Mouse (Mus musculus): ENCODE results near the gene Wdr20rt. TPM values are rescaled to one million over a fixed set of nuclear protein-coding genes. Genes with fewer than 3 reads are reported as not detected.
"Not testable (repeated sequence)": the region's sequence is repeated elsewhere in the genome, so short reads cannot be mapped to it uniquely, and the experiment has no call there.

Wdr20rt gene
- polyA plus RNA-seq, 1 experiment from 2014 or later = not detected

DNA sequence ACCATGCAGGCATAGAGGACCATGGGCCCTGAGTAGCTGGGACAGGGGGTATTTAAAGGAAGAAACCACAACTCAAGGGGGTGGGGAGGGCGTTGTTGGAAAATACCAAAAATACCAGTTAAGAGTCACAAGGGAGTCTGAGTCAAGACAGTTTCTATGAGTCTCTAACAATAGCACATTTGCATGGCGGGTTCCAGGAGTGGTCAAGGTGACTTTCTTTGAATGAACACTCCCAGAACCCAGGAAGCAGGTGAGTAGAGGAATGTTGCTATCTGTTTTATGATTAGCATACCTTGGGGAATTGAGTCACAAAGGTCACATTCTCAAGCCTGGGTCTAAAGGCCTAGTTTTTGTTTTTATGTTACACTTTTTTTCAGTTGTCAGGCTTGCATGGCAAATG lies 7.5 kb downstream of the Wdr20rt start:
- ATAC-seq (ENCODE audit: low FRiP score); H3K9me3 ChIP-seq (ENCODE audit: control insufficient read depth, low read length); H3K9ac ChIP-seq (ENCODE audit: low read length); H3K4me1 ChIP-seq (ENCODE audit: control insufficient read depth, insufficient read depth, low read length); H3K36me3 ChIP-seq (ENCODE audit: control insufficient read depth, insufficient read depth, low read length); H3K4me3 ChIP-seq (ENCODE audit: low read depth, low read length); H3K4me2 ChIP-seq; DNase-seq (ENCODE audit: low spot score, missing footprints); H3K27ac ChIP-seq (ENCODE audit: low read depth, low read length); H3K27me3 ChIP-seq (ENCODE audit: control insufficient read depth, insufficient read depth, low read length): not testable (repeated sequence)
- WGBS = 93% methylated on average over 2 of the region's 2 CpGs

GRCm38 (mm10) chr12:65250116-65250738 lies 24.9 kb downstream of the Wdr20rt start:
- no peak for ATAC-seq (ENCODE audit: low FRiP score)
- H3K27ac ChIP-seq (ENCODE audit: low read depth, low read length) = no peak overlapping the region
- H3K36me3 ChIP-seq (ENCODE audit: control insufficient read depth, insufficient read depth, low read length) = no peaks in the 10 kb centered on the region

DNA sequence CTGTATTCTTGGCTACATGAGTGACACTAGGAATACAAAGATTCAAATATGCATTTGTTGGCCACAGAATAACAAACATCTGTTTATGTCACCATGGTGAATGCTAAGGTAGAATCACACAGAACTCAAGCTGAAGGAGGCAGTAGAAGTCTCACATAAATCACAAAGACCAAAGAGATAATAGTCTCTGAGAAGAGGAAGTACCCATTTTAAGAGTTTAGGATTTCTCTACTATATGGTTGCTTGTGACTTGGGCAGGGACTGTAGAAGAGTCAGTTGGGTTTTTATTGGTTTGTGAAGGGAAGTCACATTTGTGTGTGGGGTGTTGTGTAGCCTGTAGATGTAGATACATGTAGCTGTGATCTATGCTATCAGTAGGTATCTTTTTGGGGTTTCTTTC lies 31.6 kb downstream of the Wdr20rt start:
- no peak overlapping the region for H3K4me3 ChIP-seq (ENCODE audit: low read depth, low read length)
- ATAC-seq (ENCODE audit: low FRiP score) = no peak
- no peaks in the 10 kb centered on the region for H3K27me3 ChIP-seq (ENCODE audit: control insufficient read depth, insufficient read depth, low read length)
- H3K27ac ChIP-seq (ENCODE audit: low read depth, low read length) = no peak overlapping the region
- no peak overlapping the region for H3K4me2 ChIP-seq
- no peaks in the 10 kb centered on the region; the same call in 1 of the 2 replicates for H3K4me1 ChIP-seq (ENCODE audit: control insufficient read depth, insufficient read depth, low read length)
- H3K36me3 ChIP-seq (ENCODE audit: control insufficient read depth, insufficient read depth, low read length) = no peaks in the 10 kb centered on the region
- no peaks in the 10 kb centered on the region for H3K9me3 ChIP-seq (ENCODE audit: control insufficient read depth, low read length)
- no peak overlapping the region for H3K9ac ChIP-seq (ENCODE audit: low read length)
- no peak for DNase-seq (ENCODE audit: low spot score, missing footprints)

More at GRCm38 (mm10) chr12:65250116-65250738, 24.9 kb downstream of the Wdr20rt start:
- Histone ChIP-seq H3K9me3 (ENCODE audit: control insufficient read depth, low read length) (no peaks in the 10 kb centered on the region), H3K9ac (ENCODE audit: low read length) (no peak overlapping the region), H3K4me2 (no peak overlapping the region), H3K27me3 (ENCODE audit: control insufficient read depth, insufficient read depth, low read length) (no peaks in the 10 kb centered on the region), H3K4me3 (ENCODE audit: low read depth, low read length) (no peak overlapping the region), H3K4me1 (ENCODE audit: control insufficient read depth, insufficient read depth, low read length) (no peaks in the 10 kb centered on the region)
- 94% methylated on average over 10 of the region's 10 CpGs for WGBS
- no peak for DNase-seq (ENCODE audit: low spot score, missing footprints)

DNA sequence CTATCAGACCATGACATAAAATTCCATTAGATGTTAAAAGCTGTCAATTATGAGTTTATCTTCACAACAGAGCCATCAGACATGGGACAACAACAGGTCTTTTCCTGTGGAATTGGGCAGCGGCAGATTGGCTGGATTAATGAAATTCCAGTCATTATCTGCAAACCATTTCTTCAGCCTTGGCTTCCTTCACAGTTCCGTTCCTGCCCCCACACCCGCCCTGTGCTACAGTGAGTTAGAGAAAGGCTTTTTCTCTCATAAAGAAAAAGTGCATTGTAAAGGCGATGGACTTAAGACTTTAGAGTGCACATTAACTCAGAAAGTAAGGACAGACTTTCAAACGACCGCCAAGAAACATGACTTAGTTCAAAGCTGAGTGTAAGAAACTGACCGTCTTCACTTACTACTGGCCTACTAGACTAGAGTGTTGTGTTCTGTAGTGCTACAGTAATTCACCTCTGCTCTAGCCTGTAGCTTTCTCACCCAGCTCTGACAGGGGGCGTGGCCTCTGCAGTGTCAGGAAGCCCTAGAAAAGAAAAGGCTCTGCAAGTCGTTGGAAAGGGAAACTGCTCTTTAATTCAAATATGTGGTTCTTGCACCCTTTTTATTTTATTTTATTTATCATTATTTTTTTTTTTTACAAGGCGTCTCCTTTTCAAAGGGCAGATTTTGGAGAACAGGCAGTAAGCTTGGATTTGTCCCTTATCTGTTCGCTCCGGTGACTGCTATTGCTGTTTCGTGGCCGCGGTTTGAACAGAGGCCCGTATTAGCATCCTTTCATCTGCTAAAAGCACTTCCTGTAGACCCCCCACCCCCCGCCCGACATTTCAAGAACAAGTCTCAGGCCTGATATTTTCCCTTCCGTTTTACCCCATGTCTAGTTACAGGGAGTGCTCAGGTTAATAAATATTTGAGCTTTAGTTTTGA lies 33.2 kb downstream of the Wdr20rt start:
- Histone ChIP-seq H3K4me2 (peak overlapping the region; percentile 8; the same call in 1 of the 2 replicates), H3K4me3 (ENCODE audit: low read depth, low read length) (no peak overlapping the region), H3K9me3 (ENCODE audit: control insufficient read depth, low read length) (no peaks in the 10 kb centered on the region), H3K27me3 (ENCODE audit: control insufficient read depth, insufficient read depth, low read length) (no peaks in the 10 kb centered on the region), H3K9ac (ENCODE audit: low read length) (no peak overlapping the region), H3K27ac (ENCODE audit: low read depth, low read length) (no peak overlapping the region), H3K36me3 (ENCODE audit: control insufficient read depth, insufficient read depth, low read length) (no peaks in the 10 kb centered on the region), H3K4me1 (ENCODE audit: control insufficient read depth, insufficient read depth, low read length) (no peaks in the 10 kb centered on the region; the same call in 1 of the 2 replicates)
- 45% methylated on average over 19 of the region's 19 CpGs for WGBS
- DNase-seq (ENCODE audit: low spot score, missing footprints) (peak; percentile 85), ATAC-seq (ENCODE audit: low FRiP score) (peak; percentile 82)

- H3K9ac ChIP-seq (ENCODE audit: low read length) = no peak overlapping the region
- DNase-seq (ENCODE audit: low spot score, missing footprints) (peak; percentile 82), ATAC-seq (ENCODE audit: low FRiP score) (peak; percentile 33; the same call in 1 of the 2 replicates)
- no peaks in the 10 kb centered on the region for H3K9me3 ChIP-seq (ENCODE audit: control insufficient read depth, low read length)
- H3K4me1 ChIP-seq (ENCODE audit: control insufficient read depth, insufficient read depth, low read length) = no peaks in the 10 kb centered on the region; the same call in 1 of the 2 replicates
- no peaks in the 10 kb centered on the region for H3K27me3 ChIP-seq (ENCODE audit: control insufficient read depth, insufficient read depth, low read length)
- H3K4me2 ChIP-seq = peak overlapping the region; percentile 8; the same call in 1 of the 2 replicates
- H3K4me3 ChIP-seq (ENCODE audit: low read depth, low read length) = no peak overlapping the region
- H3K36me3 ChIP-seq (ENCODE audit: control insufficient read depth, insufficient read depth, low read length) = no peaks in the 10 kb centered on the region
- H3K27ac ChIP-seq (ENCODE audit: low read depth, low read length) = no peak overlapping the region
- 73% methylated on average over 13 of the region's 13 CpGs for WGBS
These were observed 34.1 kb downstream of the Wdr20rt start for GRCm38 (mm10) chr12:65259139-65260111.

GRCm38 (mm10) chr12:65268311-65268984 lies 43.1 kb downstream of the Wdr20rt start:
- no peaks in the 10 kb centered on the region for H3K27me3 ChIP-seq (ENCODE audit: control insufficient read depth, insufficient read depth, low read length)
- no peaks in the 10 kb centered on the region for H3K36me3 ChIP-seq (ENCODE audit: control insufficient read depth, insufficient read depth, low read length)
- H3K9ac ChIP-seq (ENCODE audit: low read length) = no peak overlapping the region
- no peak overlapping the region for H3K27ac ChIP-seq (ENCODE audit: low read depth, low read length)
- H3K4me2 ChIP-seq = no peak overlapping the region
- ATAC-seq (ENCODE audit: low FRiP score) (no peak), DNase-seq (ENCODE audit: low spot score, missing footprints) (no peak)
- no peak overlapping the region for H3K4me3 ChIP-seq (ENCODE audit: low read depth, low read length)
- no peaks in the 10 kb centered on the region for H3K4me1 ChIP-seq (ENCODE audit: control insufficient read depth, insufficient read depth, low read length)
- H3K9me3 ChIP-seq (ENCODE audit: control insufficient read depth, low read length) = no peaks in the 10 kb centered on the region
- 86% methylated on average over 5 of the region's 5 CpGs for WGBS

GRCm38 (mm10) chr12:65269406-65269805 lies 44.1 kb downstream of the Wdr20rt start:
- Histone ChIP-seq H3K27ac (ENCODE audit: low read depth, low read length) (no peak overlapping the region), H3K4me2 (no peak overlapping the region), H3K9me3 (ENCODE audit: control insufficient read depth, low read length) (no peaks in the 10 kb centered on the region), H3K36me3 (ENCODE audit: control insufficient read depth, insufficient read depth, low read length) (no peaks in the 10 kb centered on the region), H3K4me3 (ENCODE audit: low read depth, low read length) (no peak overlapping the region), H3K27me3 (ENCODE audit: control insufficient read depth, insufficient read depth, low read length) (no peaks in the 10 kb centered on the region), H3K4me1 (ENCODE audit: control insufficient read depth, insufficient read depth, low read length) (no peaks in the 10 kb centered on the region), H3K9ac (ENCODE audit: low read length) (no peak overlapping the region)
- 79% methylated on average over 5 of the region's 5 CpGs for WGBS
- no peak for ATAC-seq (ENCODE audit: low FRiP score)
- no peak for DNase-seq (ENCODE audit: low spot score, missing footprints)

- Histone ChIP-seq H3K36me3 (ENCODE audit: control insufficient read depth, insufficient read depth, low read length) (no peaks in the 10 kb centered on the region), H3K4me2 (no peak overlapping the region), H3K27ac (ENCODE audit: low read depth, low read length) (no peak overlapping the region), H3K27me3 (ENCODE audit: control insufficient read depth, insufficient read depth, low read length) (no peaks in the 10 kb centered on the region), H3K4me1 (ENCODE audit: control insufficient read depth, insufficient read depth, low read length) (no peaks in the 10 kb centered on the region), H3K4me3 (ENCODE audit: low read depth, low read length) (no peak overlapping the region), H3K9ac (ENCODE audit: low read length) (no peak overlapping the region), H3K9me3 (ENCODE audit: control insufficient read depth, low read length) (no peaks in the 10 kb centered on the region)
- no peak for ATAC-seq (ENCODE audit: low FRiP score)
- DNase-seq (ENCODE audit: low spot score, missing footprints) = peak; percentile 85
- 77% methylated on average over 4 of the region's 4 CpGs for WGBS
These were observed 48.5 kb downstream of the Wdr20rt start for GRCm38 (mm10) chr12:65273807-65274206.
